Mouse (Mus musculus) limb, embryonic 13.5 days (tissue): ENCODE results near the gene Olfr1221. TPM values are rescaled to one million over a fixed set of nuclear protein-coding genes. Genes with fewer than 3 reads are reported as not detected.
"Not testable (repeated sequence)": the region's sequence is repeated elsewhere in the genome, so short reads cannot be mapped to it uniquely, and the experiment has no call there.

Experiments used
- ATAC-seq: fragments of 200-750 bp; cut with Nextera tagmentation; 2 replicates; pipeline ENCODE4 v1.8.0; 2017; ENCODE audit warnings: low read depth, moderate number of reproducible peaks, moderate TSS enrichment; ENCODE audit not compliant: low FRiP score
- H3K27ac ChIP-seq: fragments of 300-500 bp; sonication (generic); 2 replicates; pipeline ENCODE4 v1.5.1; 2015; ENCODE audit warnings: inconsistent platforms, mild to moderate bottlenecking, moderate library complexity
- H3K27me3 ChIP-seq: fragments of 300-500 bp; sonication (generic); 2 replicates; pipeline ENCODE4 v1.6.1; 2015; ENCODE audit warnings: mild to moderate bottlenecking, inconsistent platforms
- H3K36me3 ChIP-seq: fragments of 300-500 bp; sonication (generic); 2 replicates; pipeline ENCODE4 v1.6.1; 2015; ENCODE audit warnings: inconsistent platforms, mild to moderate bottlenecking, moderate library complexity
- H3K4me1 ChIP-seq: fragments of 300-500 bp; sonication (generic); 2 replicates; pipeline ENCODE4 v1.6.1; 2015; ENCODE audit warnings: inconsistent platforms
- H3K4me2 ChIP-seq: fragments of 300-500 bp; sonication (generic); replicated peaks from 2 replicates; pipeline ENCODE4 v1.6.1; 2015; ENCODE audit warnings: inconsistent platforms, mild to moderate bottlenecking, moderate library complexity
- H3K4me3 ChIP-seq: fragments of 300-500 bp; sonication (generic); 2 replicates; pipeline ENCODE4 v1.5.1; 2015; ENCODE audit warnings: moderate library complexity, mild to moderate bottlenecking, inconsistent platforms
- H3K9ac ChIP-seq: fragments of 300-500 bp; sonication (generic); 2 replicates; pipeline ENCODE4 v1.6.1; 2015; ENCODE audit warnings: mild to moderate bottlenecking, inconsistent platforms
- H3K9me3 ChIP-seq: fragments of 300-500 bp; sonication (generic); 2 replicates; pipeline ENCODE4 v1.6.1; 2016; ENCODE audit warnings: inconsistent platforms
- WGBS: fragments of 180-500 bp; shearing (Covaris S2); methylation state at CpG from one replicate; pipeline ENCODE4 v1.1.7; 2015; 5-methylcytosine and 5-hydroxymethylcytosine counted together
- polyA plus RNA-seq: library from polyadenylated mRNA; unstranded; fragments of >200 nt; fragmentation: Nextera tagmentation; extraction: Ambion mirVana; gene quantifications from 2 replicates; pipeline ENCODE4 v1.2.1, GENCODE M21; 2015

Olfr1221 gene
- not detected in 2 replicates for polyA plus RNA-seq

GRCm38 (mm10) chr2:89117183-89117582 is at the start of gene Olfr1221:
Olfr1221 (minus strand) TSS chr2:89117283.
- Histone ChIP-seq H3K27me3 (no peaks in the 10 kb centered on the region), H3K4me3 (no peak within 1 kb of the TSS), H3K9ac (no peak within 1 kb of the TSS), H3K9me3 (no peaks in the 10 kb centered on the region), H3K27ac (no peak within 1 kb of the TSS), H3K4me2 (no peak within 1 kb of the TSS), H3K4me1 (no peaks in the 10 kb centered on the region), H3K36me3 (no peaks in the 10 kb centered on the region)
- no peak for ATAC-seq
- WGBS: 89% methylated on average over 2 of the region's 2 CpGs

DNA sequence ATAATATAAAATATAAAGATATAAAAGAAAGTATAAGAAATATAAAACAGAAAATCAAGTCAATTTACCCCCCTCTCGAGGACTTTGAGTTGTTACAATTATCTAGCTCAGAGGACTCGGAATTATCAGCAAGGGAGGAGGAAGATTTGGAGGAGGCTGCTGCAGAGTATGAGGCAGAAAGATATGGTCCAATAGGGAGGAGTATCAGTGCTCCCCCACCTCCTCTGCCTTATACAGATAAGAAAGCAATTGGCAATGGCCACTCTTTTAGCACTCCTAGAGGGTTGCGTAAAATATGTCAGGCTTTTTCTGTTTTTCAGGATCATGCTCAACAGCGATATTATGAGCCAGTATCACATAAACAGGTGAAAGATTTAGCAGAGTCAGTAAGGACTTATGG is 47.6 kb upstream of the Olfr1221 start:
- not testable (repeated sequence) for H3K27ac ChIP-seq, ATAC-seq, H3K27me3 ChIP-seq, H3K9ac ChIP-seq, H3K4me3 ChIP-seq, H3K4me1 ChIP-seq, H3K9me3 ChIP-seq, H3K36me3 ChIP-seq, H3K4me2 ChIP-seq
- WGBS: 87% methylated on average over 4 of the region's 4 CpGs

GRCm38 (mm10) chr2:89163991-89164390 is 46.9 kb upstream of the Olfr1221 start, which contains the start of gene Olfr1224-ps1:
Olfr1224-ps1 (minus strand) TSS chr2:89164091.
- whole genome bisulfite sequencing: 90% methylated on average over 8 of the region's 8 CpGs

GRCm38 (mm10) chr2:89151460-89151859 is 34.4 kb upstream of the Olfr1221 start, which contains the start of gene Olfr1223:
Olfr1223 (minus strand) TSS chr2:89151560.
- H3K27me3 ChIP-seq: no peaks in the 10 kb centered on the region
- H3K4me3 ChIP-seq: no peak within 1 kb of the TSS
- H3K9ac ChIP-seq: no peak within 1 kb of the TSS
- 70% methylated on average over 1 of the region's 1 CpGs for WGBS
- H3K4me1 ChIP-seq: no peaks in the 10 kb centered on the region
- ATAC-seq: no peak
- no peak within 1 kb of the TSS for H3K4me2 ChIP-seq
- no peaks in the 10 kb centered on the region for H3K36me3 ChIP-seq
- no peak within 1 kb of the TSS for H3K27ac ChIP-seq
- no peaks in the 10 kb centered on the region for H3K9me3 ChIP-seq

More at GRCm38 (mm10) chr2:89163991-89164390, 46.9 kb upstream of the Olfr1221 start, which contains the start of gene Olfr1224-ps1:
- not testable (repeated sequence) for H3K4me3 ChIP-seq, H3K4me1 ChIP-seq, ATAC-seq, H3K9me3 ChIP-seq, H3K4me2 ChIP-seq, H3K36me3 ChIP-seq, H3K27me3 ChIP-seq, H3K9ac ChIP-seq, H3K27ac ChIP-seq

DNA sequence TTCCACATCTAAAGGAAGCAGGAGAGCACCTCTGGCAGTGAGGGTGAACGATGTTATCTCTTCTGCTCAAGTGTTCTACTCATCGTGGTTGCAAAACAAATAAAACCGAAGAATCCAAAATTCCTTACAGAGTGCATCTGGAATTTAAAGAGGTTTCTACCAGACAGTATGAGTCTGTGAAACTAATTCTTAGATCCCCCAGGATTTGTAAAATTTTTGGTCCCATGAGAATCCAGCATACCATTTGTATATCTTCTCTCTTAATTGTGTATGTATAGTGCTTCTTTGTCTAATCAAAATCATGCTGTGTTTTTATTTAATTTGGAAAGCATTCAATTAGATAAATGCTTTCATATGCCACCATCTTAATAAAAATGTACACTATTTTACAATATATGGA is 15.9 kb upstream of the Olfr1221 start, which contains the start of gene Olfr1222:
TSS of gene Olfr1222 (minus strand) at position 101 of the 400 bp plus-strand sequence.
- ATAC-seq: no peak
- Histone ChIP-seq H3K9ac (no peak within 1 kb of the TSS), H3K4me3 (no peak within 1 kb of the TSS), H3K27ac (no peak within 1 kb of the TSS), H3K9me3 (no peaks in the 10 kb centered on the region), H3K27me3 (no peaks in the 10 kb centered on the region), H3K4me2 (no peak within 1 kb of the TSS), H3K4me1 (no peaks in the 10 kb centered on the region), H3K36me3 (no peaks in the 10 kb centered on the region)
- 85% methylated on average over 3 of the region's 3 CpGs for WGBS

GRCm38 (mm10) chr2:89106735-89107134 is 10.3 kb downstream of the Olfr1221 start, which contains the start of gene Olfr1220:
Olfr1220 (minus strand) TSS chr2:89106835.
- H3K9me3 ChIP-seq: no peaks in the 10 kb centered on the region
- H3K27me3 ChIP-seq: no peaks in the 10 kb centered on the region
- H3K4me1 ChIP-seq: no peaks in the 10 kb centered on the region
- ATAC-seq: no peak
- no peak within 1 kb of the TSS for H3K4me3 ChIP-seq
- no peak within 1 kb of the TSS for H3K4me2 ChIP-seq
- H3K27ac ChIP-seq: no peak within 1 kb of the TSS
- 74% methylated on average over 3 of the region's 3 CpGs for WGBS
- H3K9ac ChIP-seq: no peak within 1 kb of the TSS
- no peaks in the 10 kb centered on the region for H3K36me3 ChIP-seq

DNA sequence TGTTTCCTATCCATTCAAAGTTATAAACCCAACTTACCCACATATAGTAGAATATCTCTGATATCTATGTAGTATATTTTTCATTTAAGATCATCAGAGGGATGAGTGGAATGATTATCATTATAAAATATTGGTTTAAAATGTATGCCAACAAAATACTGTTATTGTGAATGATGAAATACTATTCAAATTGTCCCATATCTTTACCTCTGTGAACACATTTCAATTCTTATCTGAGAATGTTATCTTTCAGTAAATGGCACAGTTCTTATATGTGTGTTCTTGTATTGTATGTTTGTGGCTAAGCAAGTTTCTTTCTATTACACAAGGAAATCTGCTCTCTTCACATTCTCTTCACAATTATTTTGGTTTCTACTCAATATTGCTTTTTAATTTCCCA is 11.4 kb downstream of the Olfr1221 start:
- no peaks in the 10 kb centered on the region for H3K9me3 ChIP-seq
- H3K4me1 ChIP-seq: no peaks in the 10 kb centered on the region
- H3K36me3 ChIP-seq: no peaks in the 10 kb centered on the region
- H3K27ac ChIP-seq: no peak overlapping the region
- no peak for ATAC-seq
- H3K4me2 ChIP-seq: no peak overlapping the region
- H3K4me3 ChIP-seq: no peak overlapping the region
- no peaks in the 10 kb centered on the region for H3K27me3 ChIP-seq
- no peak overlapping the region for H3K9ac ChIP-seq

GRCm38 (mm10) chr2:89093848-89094247 is 23.2 kb downstream of the Olfr1221 start:
- Histone ChIP-seq H3K4me2 (no peak overlapping the region), H3K36me3 (no peaks in the 10 kb centered on the region), H3K9me3 (no peaks in the 10 kb centered on the region), H3K4me3 (no peak overlapping the region), H3K4me1 (no peaks in the 10 kb centered on the region), H3K27ac (no peak overlapping the region), H3K27me3 (no peaks in the 10 kb centered on the region), H3K9ac (no peak overlapping the region)
- WGBS: 96% methylated on average over 1 of the region's 1 CpGs
- ATAC-seq: no peak

DNA sequence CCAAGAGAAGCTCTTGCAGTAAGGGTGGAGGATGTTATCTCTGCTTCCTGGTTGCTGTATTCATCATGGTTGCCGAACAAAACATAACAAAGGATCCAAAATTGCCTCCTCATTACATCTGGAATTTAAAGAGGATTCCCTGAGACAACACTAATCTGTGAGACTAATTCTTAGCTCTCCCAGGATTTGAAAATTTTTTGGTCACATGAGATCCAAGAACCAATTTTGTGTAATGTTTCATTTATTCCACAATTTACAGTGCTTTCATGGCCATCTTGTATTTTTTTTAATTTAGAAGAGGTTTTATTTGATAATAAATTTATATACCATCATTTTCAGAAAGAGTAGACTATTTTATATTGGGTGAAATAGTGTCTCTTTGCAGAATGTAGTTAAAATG is 33.7 kb downstream of the Olfr1221 start, which contains the start of gene Olfr1219:
TSS of gene Olfr1219 (minus strand) at position 101 of the 400 bp plus-strand sequence.
- ATAC-seq: no peak
- H3K9ac ChIP-seq: no peak within 1 kb of the TSS
- 60% methylated on average over 1 of the region's 1 CpGs for WGBS
- no peak within 1 kb of the TSS for H3K27ac ChIP-seq
- H3K36me3 ChIP-seq: no peaks in the 10 kb centered on the region
- H3K9me3 ChIP-seq: no peaks in the 10 kb centered on the region
- no peaks in the 10 kb centered on the region for H3K27me3 ChIP-seq
- no peak within 1 kb of the TSS for H3K4me2 ChIP-seq
- H3K4me1 ChIP-seq: no peaks in the 10 kb centered on the region
- no peak within 1 kb of the TSS for H3K4me3 ChIP-seq

GRCm38 (mm10) chr2:89081487-89081886 is 35.6 kb downstream of the Olfr1221 start:
- H3K9me3 ChIP-seq: no peaks in the 10 kb centered on the region
- H3K27ac ChIP-seq: no peak overlapping the region
- H3K4me1 ChIP-seq: no peaks in the 10 kb centered on the region
- no peak for ATAC-seq
- H3K27me3 ChIP-seq: no peaks in the 10 kb centered on the region
- H3K4me3 ChIP-seq: no peak overlapping the region
- no peak overlapping the region for H3K4me2 ChIP-seq
- no peak overlapping the region for H3K9ac ChIP-seq
- H3K36me3 ChIP-seq: no peaks in the 10 kb centered on the region

- no peak within 1 kb of the TSS for H3K27ac ChIP-seq
- H3K9ac ChIP-seq: no peak within 1 kb of the TSS
- H3K9me3 ChIP-seq: no peaks in the 10 kb centered on the region
- no peaks in the 10 kb centered on the region for H3K27me3 ChIP-seq
- H3K4me3 ChIP-seq: no peak within 1 kb of the TSS
- no peaks in the 10 kb centered on the region for H3K4me1 ChIP-seq
- ATAC-seq: no peak
- H3K4me2 ChIP-seq: no peak within 1 kb of the TSS
- H3K36me3 ChIP-seq: no peaks in the 10 kb centered on the region
Measured at GRCm38 (mm10) chr2:89061087-89061486, 56.0 kb downstream of the Olfr1221 start, which contains the start of gene Olfr1218. Olfr1218 (minus strand) TSS chr2:89061187.
